Mouse (Mus musculus) adrenal gland, adult 2 months (tissue): ENCODE results near the gene Thsd4. TPM values are rescaled to one million over a fixed set of nuclear protein-coding genes. Genes with fewer than 3 reads are reported as not detected.

Source experiments
- DNase-seq: peaks from one replicate; pipeline ENCODE4 v3.0.0; 2021
- polyA plus RNA-seq: library from polyadenylated mRNA; depleted of rRNA; stranded (reverse); fragments of >200 nt; gene quantifications from 2 replicates; pipeline ENCODE4 v1.2.3, GENCODE M21; 2012
- total RNA-seq, 2 experiments: library from RNA; stranded (reverse); gene quantifications; 2 replicates each; pipeline ENCODE4 v1.2.3; 2021

Thsd4 gene
- total and polyA plus RNA-seq, 3 experiments, result 2.4 to 5.0 (median 3.7) TPM

- peak; percentile 24 for DNase-seq
Measured at GRCm38 (mm10) chr9:60517148-60517547, 4.7 kb downstream of the Thsd4 start.

DNA sequence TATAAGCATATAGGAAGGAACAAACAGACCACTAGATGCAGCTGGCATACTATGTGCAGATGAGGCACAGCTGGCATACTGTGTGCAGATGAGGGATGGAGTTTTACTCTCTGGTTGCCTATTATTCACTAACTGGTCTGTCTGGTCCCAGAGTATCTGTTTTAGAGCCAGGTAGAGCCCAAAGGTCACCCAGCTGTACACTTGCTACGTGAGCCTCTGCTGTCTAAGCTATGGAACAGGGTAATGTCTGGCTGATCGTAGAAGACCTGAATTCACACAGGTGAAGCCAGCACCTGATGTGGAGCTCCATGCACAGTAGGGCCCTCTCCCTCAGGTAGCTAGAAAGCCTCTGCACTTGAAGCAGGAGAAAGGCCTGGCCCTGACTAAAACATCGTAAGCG is 5.5 kb downstream of the Thsd4 start:
- DNase-seq, result no peak

DNA sequence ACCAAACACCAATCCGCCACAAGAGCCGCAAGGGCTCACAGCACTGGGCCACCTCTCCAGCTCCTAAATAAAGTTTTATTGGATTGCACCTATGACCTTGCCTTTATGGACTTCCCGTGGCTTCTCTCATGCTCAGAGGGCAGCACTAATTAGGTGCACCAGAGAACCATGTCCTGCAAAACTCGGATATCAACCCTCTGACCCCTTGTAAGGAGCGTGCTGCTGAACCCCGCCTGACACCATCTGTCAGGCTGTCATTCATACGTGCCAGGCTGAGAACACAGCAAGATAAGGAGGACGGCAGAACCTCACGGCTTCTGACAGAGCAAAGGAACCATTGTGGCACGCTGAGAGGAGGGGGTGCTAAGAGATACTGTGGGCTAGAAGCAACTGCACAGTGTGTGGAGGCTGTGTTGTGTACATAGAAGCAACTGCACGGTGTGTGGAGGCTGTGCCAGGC is 8.5 kb downstream of the Thsd4 start:
- DNase-seq, result no peak

GRCm38 (mm10) chr9:60510876-60511275 is 11.0 kb downstream of the Thsd4 start:
- DNase-seq, result peak; percentile 9

DNA sequence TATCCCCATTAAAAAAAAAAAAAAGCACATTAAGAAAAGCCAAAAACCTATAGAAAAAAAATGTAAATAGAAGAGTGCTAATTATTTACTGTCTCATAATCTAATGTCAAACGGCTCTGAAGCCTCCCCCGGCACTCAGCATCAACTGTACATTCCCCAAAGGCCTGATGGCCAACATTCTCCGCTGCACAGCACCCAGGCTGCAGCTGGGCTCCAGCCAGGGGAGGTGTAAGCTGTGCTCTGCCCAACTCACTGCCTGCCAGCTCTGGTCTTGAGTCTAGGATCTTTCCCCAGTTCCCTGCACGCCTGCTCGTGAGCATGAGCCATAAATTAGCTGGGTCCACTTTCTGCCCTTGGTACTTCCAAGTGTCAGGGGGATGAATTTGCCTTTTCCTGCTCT is 15.7 kb downstream of the Thsd4 start:
- no peak for DNase-seq

GRCm38 (mm10) chr9:60504378-60505285 is 17.2 kb downstream of the Thsd4 start:
- peak; percentile 60 for DNase-seq

DNA sequence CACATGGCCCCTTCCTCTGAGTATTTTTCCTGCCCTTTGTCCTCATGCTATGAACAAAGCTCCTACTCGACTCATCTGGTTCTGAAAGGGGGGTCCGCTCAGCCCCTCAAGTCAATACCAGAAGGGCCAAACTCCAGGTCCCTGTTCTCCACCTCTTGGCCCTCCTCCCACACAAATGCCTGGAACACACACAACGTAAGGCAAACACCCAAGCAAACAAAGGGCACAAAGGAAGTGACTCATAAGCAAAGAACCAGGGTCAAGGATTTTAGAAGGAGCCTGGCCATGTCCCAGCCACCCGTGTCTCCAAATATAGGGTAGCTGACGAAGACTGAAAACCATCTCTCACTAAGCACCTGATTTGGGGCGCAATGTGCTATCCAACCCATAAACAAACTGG is 19.6 kb downstream of the Thsd4 start:
- DNase-seq, result peak; percentile 54

- DNase-seq, result no peak
Measured at GRCm38 (mm10) chr9:60501504-60502179, 20.2 kb downstream of the Thsd4 start.

GRCm38 (mm10) chr9:60492275-60492974 is 29.4 kb downstream of the Thsd4 start:
- DNase-seq, result no peak

DNA sequence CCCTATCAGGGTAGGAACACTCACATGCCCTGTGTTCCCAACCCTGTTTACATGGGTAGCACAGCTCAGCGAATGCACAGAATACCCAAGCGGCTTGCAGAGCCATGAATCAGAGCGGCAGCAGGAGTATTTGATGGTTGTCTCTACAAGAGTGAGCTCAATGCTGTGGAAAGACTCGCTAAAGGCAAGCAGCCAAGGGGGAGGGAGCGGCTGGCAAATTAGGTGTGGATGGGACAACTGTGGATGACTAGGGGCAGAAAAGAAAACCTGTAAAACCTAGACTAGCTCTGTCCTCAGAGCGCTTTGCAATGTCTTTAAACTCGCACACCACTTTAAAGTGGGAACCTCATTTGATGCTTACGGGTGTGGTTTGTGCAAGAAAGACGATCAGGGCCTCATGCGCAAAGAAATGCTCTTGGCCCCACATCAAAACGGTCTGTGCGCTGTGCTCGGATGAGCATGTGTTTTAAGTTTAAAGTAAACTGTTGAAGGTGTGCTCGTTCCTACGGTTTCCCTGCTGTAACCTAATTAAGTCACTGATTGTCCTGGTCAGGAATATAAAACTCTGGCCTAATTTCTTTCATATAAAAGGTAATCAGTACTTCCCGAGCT is 30.3 kb downstream of the Thsd4 start:
- no peak for DNase-seq

- DNase-seq, result no peak
Measured at GRCm38 (mm10) chr9:60491079-60491478, 30.8 kb downstream of the Thsd4 start.

DNA sequence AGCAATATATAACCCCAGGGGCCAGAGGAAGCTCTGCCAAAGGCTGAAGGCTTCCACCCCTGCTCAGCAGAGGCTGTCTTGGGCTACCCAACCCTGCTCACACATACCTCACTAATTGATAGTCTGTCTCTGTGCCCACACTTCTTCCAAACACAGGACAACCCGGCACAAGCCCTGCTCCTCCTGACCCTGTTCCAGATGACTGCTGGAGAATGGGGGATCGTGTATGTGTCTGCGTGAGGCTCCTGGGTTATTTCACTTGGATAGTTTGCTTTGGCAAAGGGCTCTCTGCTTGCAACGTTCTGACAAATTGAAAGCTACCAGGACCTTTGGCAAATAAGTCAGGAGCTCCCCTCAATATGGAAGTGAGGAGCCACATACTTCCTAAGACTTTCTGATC is 33.0 kb downstream of the Thsd4 start:
- DNase-seq, result no peak

- no peak for DNase-seq
Measured at GRCm38 (mm10) chr9:60482165-60482564, 39.7 kb downstream of the Thsd4 start.

- peak; percentile 51 for DNase-seq
Measured at GRCm38 (mm10) chr9:60480052-60480451, 41.8 kb downstream of the Thsd4 start.

DNA sequence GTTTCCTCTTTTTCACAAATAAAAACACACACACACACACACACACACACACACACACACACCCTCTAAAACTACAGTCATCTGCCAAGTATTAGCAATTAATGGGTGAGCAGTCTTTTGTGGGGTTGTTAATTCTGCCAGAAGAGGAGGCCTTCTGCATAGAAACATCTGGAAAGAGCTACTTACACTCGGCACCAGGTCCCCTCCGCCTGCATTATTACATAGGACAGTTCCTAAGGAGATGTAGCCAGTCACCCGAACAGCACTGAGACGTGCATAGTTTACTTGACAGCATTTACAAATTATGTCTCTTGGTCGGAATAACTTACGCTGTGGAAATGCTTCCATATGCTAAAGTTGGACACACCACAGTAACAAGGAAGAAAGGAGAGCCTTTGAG is 43.0 kb downstream of the Thsd4 start:
- no peak for DNase-seq

GRCm38 (mm10) chr9:60477991-60478750 is 43.7 kb downstream of the Thsd4 start:
- DNase-seq, result peak; percentile 7

DNA sequence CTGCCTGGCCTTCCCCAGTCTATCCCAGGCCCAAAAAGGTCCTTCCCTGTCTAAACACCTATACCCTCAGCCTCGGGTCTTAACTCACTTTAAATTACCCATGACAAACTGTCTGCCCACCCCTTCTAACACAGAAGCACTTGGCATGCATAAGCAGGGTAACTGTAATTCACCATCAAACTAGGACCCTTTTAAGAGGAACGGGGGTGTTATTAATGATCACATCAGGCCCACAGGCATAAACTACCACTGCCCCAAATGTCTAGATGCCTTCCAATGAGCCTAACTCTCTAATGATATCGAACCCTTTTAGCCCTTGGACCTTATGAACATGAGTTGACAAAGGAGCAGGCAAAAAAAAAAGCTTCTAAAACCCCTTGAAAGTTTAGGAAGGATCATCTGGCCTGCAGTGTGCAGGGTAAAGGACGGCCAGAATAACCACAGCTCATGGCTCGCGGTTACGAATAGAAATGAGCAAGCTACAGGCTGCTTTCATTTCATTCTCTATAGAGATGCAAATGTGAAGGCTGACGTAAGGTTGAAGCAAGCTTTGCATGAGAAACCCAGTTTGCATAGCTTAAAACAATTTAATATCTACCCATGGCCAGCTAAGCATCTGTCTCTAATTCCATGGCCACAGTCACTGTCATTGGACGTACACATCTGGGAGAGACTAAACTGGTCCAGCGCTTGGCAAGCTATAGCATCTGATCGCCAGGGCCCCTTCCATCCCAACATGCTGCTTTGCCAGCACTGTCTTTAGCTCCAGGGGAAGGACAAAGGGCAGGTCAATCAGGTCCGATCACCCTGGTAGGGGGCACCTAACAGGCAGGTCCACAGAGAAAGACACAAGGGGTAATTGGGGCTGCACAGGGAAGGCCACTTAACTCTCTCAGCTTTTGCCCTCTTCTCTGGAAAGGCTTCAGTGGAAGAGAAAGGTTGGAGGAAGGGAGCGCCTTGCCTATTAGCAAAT is 61.5 kb downstream of the Thsd4 start:
- no peak for DNase-seq

GRCm38 (mm10) chr9:60458468-60458962 is 63.3 kb downstream of the Thsd4 start:
- DNase-seq, result no peak

- no peak for DNase-seq
Measured at GRCm38 (mm10) chr9:60457359-60458210, 64.3 kb downstream of the Thsd4 start.
